In the genomic region with DNA sequence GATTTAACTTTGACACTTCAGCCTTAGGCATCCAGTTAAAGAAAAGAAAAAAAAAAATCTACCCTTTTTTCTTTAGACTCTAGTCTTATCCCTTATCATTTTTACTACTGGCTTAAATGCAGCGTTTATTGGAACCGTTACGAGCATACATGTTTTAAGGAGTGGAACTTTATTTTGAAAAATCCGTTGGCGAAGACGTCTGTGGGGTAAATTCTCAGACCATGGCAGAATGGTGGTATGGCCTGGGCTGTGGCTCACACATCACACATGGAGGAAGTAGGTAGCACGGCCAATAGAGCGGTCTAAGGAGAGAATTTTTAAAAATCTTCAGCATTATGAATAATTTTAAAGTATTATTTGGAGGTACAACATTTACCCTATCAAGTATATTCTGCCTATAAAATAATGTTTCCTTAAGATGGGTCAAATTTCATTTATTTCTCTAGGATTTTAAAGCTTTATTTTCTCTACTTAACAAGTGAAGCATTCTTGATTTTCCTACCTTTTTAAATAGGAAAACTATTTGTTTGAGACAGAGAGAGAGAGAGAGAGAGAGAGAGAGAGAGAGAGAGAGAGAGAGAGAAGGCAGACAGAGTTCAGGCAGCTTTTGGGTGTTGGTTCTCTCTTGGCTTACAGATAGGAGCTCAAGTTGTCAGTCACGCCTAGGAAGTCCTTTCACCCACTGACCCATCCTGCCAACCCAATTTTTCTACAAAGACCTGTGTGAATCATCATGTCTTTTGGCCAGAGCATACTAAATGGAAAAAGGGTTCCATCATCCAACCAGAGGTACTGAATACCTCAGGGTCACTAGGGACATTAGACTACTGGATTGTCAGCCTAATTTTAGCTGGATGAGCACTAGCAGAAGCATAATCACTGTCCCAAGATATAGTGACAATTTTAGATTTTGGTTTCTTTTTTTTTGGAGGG, we compare ENCODE assay signal across 8 mouse cellular contexts. TPM values are rescaled to one million over a fixed set of nuclear protein-coding genes. Genes with fewer than 3 reads are reported as not detected.
DNase-seq lines count a peak whose midpoint lies in the region; ATAC-seq and TF ChIP-seq lines count a peak whose summit lies in the region.

No protein-coding gene starts in this region.

- H3K4me3 ChIP-seq in forebrain, embryonic 11.5 days (ENCODE audit: low read depth, low read length) = peak overlapping the region; percentile 96
- peak overlapping the region; percentile 91 for H3K4me3 ChIP-seq in limb, embryonic 15.5 days
- H3K4me3 ChIP-seq in stomach, postnatal 0 days (ENCODE audit: low read depth, low read length) = peak overlapping the region; percentile 93

- 41% methylated on average over 9 of the region's 9 CpGs for WGBS in forebrain, embryonic 11.5 days
- 31% methylated on average over 9 of the region's 9 CpGs for WGBS in limb, embryonic 15.5 days
- WGBS in stomach, postnatal 0 days = 17% methylated on average over 9 of the region's 9 CpGs

- H3K4me2 ChIP-seq in forebrain, embryonic 11.5 days (ENCODE audit: low read depth, low read length, severe bottlenecking) = peak overlapping the region; percentile 85
- H3K4me2 ChIP-seq in limb, embryonic 15.5 days = peak overlapping the region; percentile 80
- H3K4me2 ChIP-seq in stomach, postnatal 0 days (replicated peaks; ENCODE audit: low read depth) = peak overlapping the region; percentile 79

- no peaks in the 10 kb centered on the region for H3K36me3 ChIP-seq in forebrain, embryonic 11.5 days (ENCODE audit: control insufficient read depth, insufficient read depth, low read length)
- H3K36me3 ChIP-seq in limb, embryonic 15.5 days = peaks cover 4% of the 10 kb centered on the region; the same call in 1 of the 2 replicates
- no peaks in the 10 kb centered on the region for H3K36me3 ChIP-seq in stomach, postnatal 0 days (ENCODE audit: control insufficient read depth, insufficient read depth, low read length)

- ATAC-seq in forebrain, embryonic 11.5 days (replicated peaks; ENCODE audit: low FRiP score) = no peak
- ATAC-seq in limb, embryonic 15.5 days (ENCODE audit: insufficient number of reproducible peaks, low FRiP score, low TSS enrichment, low read depth) = no peak
- no peak for ATAC-seq in stomach, postnatal 0 days (ENCODE audit: low FRiP score, low TSS enrichment)

- H3K4me1 ChIP-seq in forebrain, embryonic 11.5 days (replicated peaks; ENCODE audit: control insufficient read depth, insufficient read depth, low read length) = 0 out of 2 replicates have a peak, but pooled peaks cover 2% of the 10 kb centered on the region
- peaks cover 11% of the 10 kb centered on the region for H3K4me1 ChIP-seq in limb, embryonic 15.5 days
- H3K4me1 ChIP-seq in stomach, postnatal 0 days (replicated peaks; ENCODE audit: control insufficient read depth, insufficient read depth) = no peaks in the 10 kb centered on the region

- no peak for TF ChIP-seq EP300 in stomach, postnatal 0 days (optimal IDR thresholded peaks at IDR 0.05)

- peak overlapping the region; percentile 95 for H3K9ac ChIP-seq in forebrain, embryonic 11.5 days (ENCODE audit: low read length)
- H3K9ac ChIP-seq in limb, embryonic 15.5 days = peak overlapping the region; percentile 56; the same call in 1 of the 2 replicates
- peak overlapping the region; percentile 69 for H3K9ac ChIP-seq in stomach, postnatal 0 days (ENCODE audit: low read length)

- no peak for TF ChIP-seq CTCF in stomach, postnatal 0 days (IDR thresholded peaks at IDR 0.05; ENCODE audit: low read depth)

- peak; percentile 17 for DNase-seq in adrenal gland, postnatal 14 days
- no peak for DNase-seq in adrenal gland, adult 2 months
- DNase-seq in 3T3-L1 (ENCODE audit: low read depth, low spot score) = peak; percentile 84
- no peak for DNase-seq in forebrain, embryonic 11.5 days (ENCODE audit: low spot score)
- DNase-seq in stomach, postnatal 0 days (ENCODE audit: low spot score) = no peak
- no peak for DNase-seq in urinary bladder, postnatal 14 days (ENCODE audit: low spot score)
- DNase-seq in adrenal gland, postnatal 25 days = no peak

- peak overlapping the region; percentile 96; the same call in 1 of the 2 replicates for H3K27ac ChIP-seq in forebrain, embryonic 11.5 days (ENCODE audit: low read depth, low read length)
- H3K27ac ChIP-seq in limb, embryonic 15.5 days = peak overlapping the region; percentile 99
- H3K27ac ChIP-seq in stomach, postnatal 0 days (replicated peaks) = peak overlapping the region; percentile 91

- H3K9me3 ChIP-seq in forebrain, embryonic 11.5 days (ENCODE audit: control insufficient read depth, low read length) = no peaks in the 10 kb centered on the region
- H3K9me3 ChIP-seq in limb, embryonic 15.5 days = no peaks in the 10 kb centered on the region
- H3K9me3 ChIP-seq in stomach, postnatal 0 days (ENCODE audit: control insufficient read depth, low read length) = no peaks in the 10 kb centered on the region

- H3K27me3 ChIP-seq in forebrain, embryonic 11.5 days (ENCODE audit: control insufficient read depth, insufficient read depth, low read length) = no peaks in the 10 kb centered on the region
- no peaks in the 10 kb centered on the region for H3K27me3 ChIP-seq in limb, embryonic 15.5 days
- H3K27me3 ChIP-seq in stomach, postnatal 0 days (ENCODE audit: control insufficient read depth, insufficient read depth, low read length) = no peaks in the 10 kb centered on the region

RNA-seq across cellular contexts. Expression of a gene that starts 1.7 kb away (rescaled TPM):
- total RNA-seq in adrenal gland, postnatal 14 days (2021) = 52.8 and 58.1 TPM in 2 replicates
- total RNA-seq in adrenal gland, adult 2 months (2021) = 10 to 100 TPM; 61.7 to 74.4 TPM
- polyA plus RNA-seq in adrenal gland, adult 2 months (2012; rRNA removed) = 37.5 and 46.3 TPM in 2 replicates
- polyA plus RNA-seq in forebrain, embryonic 11.5 days (2014; fragmentation: Nextera tagmentation; extraction: Ambion mirVana) = 27.7 and 28.4 TPM in 2 replicates
- polyA plus RNA-seq in limb, embryonic 15.5 days (2015; fragmentation: Nextera tagmentation; extraction: Ambion mirVana) = 32.1 and 32.5 TPM in 2 replicates
- 24.1 and 29.7 TPM in 2 replicates for polyA plus RNA-seq in stomach, postnatal 0 days (2015; fragmentation: Nextera tagmentation; extraction: Ambion mirVana)
- total RNA-seq in adrenal gland, postnatal 25 days (2021) = 62.3 and 62.9 TPM in 2 replicates

RNA-seq across cellular contexts. Expression of a gene that starts 10.5 kb away (rescaled TPM):
- 14.5 and 15.7 TPM in 2 replicates for total RNA-seq in adrenal gland, postnatal 14 days (2021)
- total RNA-seq in adrenal gland, adult 2 months (2021) = 10 to 100 TPM; 11.4 to 16.8 TPM
- 5.1 and 5.3 TPM in 2 replicates for polyA plus RNA-seq in adrenal gland, adult 2 months (2012; rRNA removed)
- polyA plus RNA-seq in forebrain, embryonic 11.5 days (2014; fragmentation: Nextera tagmentation; extraction: Ambion mirVana) = 44.5 and 45.1 TPM in 2 replicates
- 26.8 and 28.7 TPM in 2 replicates for polyA plus RNA-seq in limb, embryonic 15.5 days (2015; fragmentation: Nextera tagmentation; extraction: Ambion mirVana)
- polyA plus RNA-seq in stomach, postnatal 0 days (2015; fragmentation: Nextera tagmentation; extraction: Ambion mirVana) = 16.3 and 16.5 TPM in 2 replicates
- total RNA-seq in adrenal gland, postnatal 25 days (2021) = 12.3 and 13.9 TPM in 2 replicates

RNA-seq across cellular contexts. Expression of a gene that starts 17.2 kb away (rescaled TPM):
- 6.5 and 8.6 TPM in 2 replicates for total RNA-seq in adrenal gland, postnatal 14 days (2021)
- total RNA-seq in adrenal gland, adult 2 months (2021) = 1 to 10 TPM; 3.8 to 7.2 TPM
- polyA plus RNA-seq in adrenal gland, adult 2 months (2012; rRNA removed) = 9.8 and 17.2 TPM in 2 replicates
- polyA plus RNA-seq in forebrain, embryonic 11.5 days (2014; fragmentation: Nextera tagmentation; extraction: Ambion mirVana) = 12.7 and 13.2 TPM in 2 replicates
- polyA plus RNA-seq in limb, embryonic 15.5 days (2015; fragmentation: Nextera tagmentation; extraction: Ambion mirVana) = 5.7 and 7.1 TPM in 2 replicates
- 1.6 and 2.4 TPM in 2 replicates for polyA plus RNA-seq in stomach, postnatal 0 days (2015; fragmentation: Nextera tagmentation; extraction: Ambion mirVana)
- total RNA-seq in adrenal gland, postnatal 25 days (2021) = 8.5 and 9.3 TPM in 2 replicates

RNA-seq across cellular contexts. Expression of a gene that starts 26.8 kb away (rescaled TPM):
- total RNA-seq in adrenal gland, postnatal 14 days (2021) = 5.2 and 5.3 TPM in 2 replicates
- total RNA-seq in adrenal gland, adult 2 months (2021) = 1 to 10 TPM in 1 of 2 experiments, under 1 TPM in 1; 0.98 to 2.6 TPM
- 0.65 and 1.0 TPM in 2 replicates for polyA plus RNA-seq in adrenal gland, adult 2 months (2012; rRNA removed)
- 3.7 and 4.3 TPM in 2 replicates for polyA plus RNA-seq in forebrain, embryonic 11.5 days (2014; fragmentation: Nextera tagmentation; extraction: Ambion mirVana)
- 6.5 and 7.0 TPM in 2 replicates for polyA plus RNA-seq in limb, embryonic 15.5 days (2015; fragmentation: Nextera tagmentation; extraction: Ambion mirVana)
- polyA plus RNA-seq in stomach, postnatal 0 days (2015; fragmentation: Nextera tagmentation; extraction: Ambion mirVana) = 3.8 and 3.9 TPM in 2 replicates
- total RNA-seq in adrenal gland, postnatal 25 days (2021) = 3.9 and 4.2 TPM in 2 replicates

RNA-seq across cellular contexts. Expression of a gene that starts 37.7 kb away (rescaled TPM):
- 102 and 103 TPM in 2 replicates for total RNA-seq in adrenal gland, postnatal 14 days (2021)
- 100 to 1,000 TPM; 168 to 175 TPM for total RNA-seq in adrenal gland, adult 2 months (2021)
- polyA plus RNA-seq in adrenal gland, adult 2 months (2012; rRNA removed) = 32.0 and 157 TPM in 2 replicates
- 177 and 184 TPM in 2 replicates for polyA plus RNA-seq in forebrain, embryonic 11.5 days (2014; fragmentation: Nextera tagmentation; extraction: Ambion mirVana)
- polyA plus RNA-seq in limb, embryonic 15.5 days (2015; fragmentation: Nextera tagmentation; extraction: Ambion mirVana) = 95.2 and 98.7 TPM in 2 replicates
- polyA plus RNA-seq in stomach, postnatal 0 days (2015; fragmentation: Nextera tagmentation; extraction: Ambion mirVana) = 80.9 and 86.0 TPM in 2 replicates
- 137 and 147 TPM in 2 replicates for total RNA-seq in adrenal gland, postnatal 25 days (2021)

Comparison
In these comparisons a context has a peak if more than half of its experiments do, and no peak if none do; other contexts are left out.
1. DNase-seq: peak in adrenal gland, postnatal 14 days (single experiment) and 3T3-L1 (single experiment); none in adrenal gland, adult 2 months (single experiment), forebrain, embryonic 11.5 days (single experiment), stomach, postnatal 0 days (single experiment), urinary bladder, postnatal 14 days (single experiment) and adrenal gland, postnatal 25 days (single experiment).
2. Peak in every context shown above with its lines, with median percentiles within 50 percentile points of each other: H3K27ac ChIP-seq, H3K4me2 ChIP-seq, H3K4me3 ChIP-seq and H3K9ac ChIP-seq.